Mouse (Mus musculus): ENCODE measurements around the gene Krtap6-2. TPM values are rescaled to one million over a fixed set of nuclear protein-coding genes. Genes with fewer than 3 reads are reported as not detected.

Krtap6-2 gene
- not detected in 2 replicates for total RNA-seq (2017)

DNA sequence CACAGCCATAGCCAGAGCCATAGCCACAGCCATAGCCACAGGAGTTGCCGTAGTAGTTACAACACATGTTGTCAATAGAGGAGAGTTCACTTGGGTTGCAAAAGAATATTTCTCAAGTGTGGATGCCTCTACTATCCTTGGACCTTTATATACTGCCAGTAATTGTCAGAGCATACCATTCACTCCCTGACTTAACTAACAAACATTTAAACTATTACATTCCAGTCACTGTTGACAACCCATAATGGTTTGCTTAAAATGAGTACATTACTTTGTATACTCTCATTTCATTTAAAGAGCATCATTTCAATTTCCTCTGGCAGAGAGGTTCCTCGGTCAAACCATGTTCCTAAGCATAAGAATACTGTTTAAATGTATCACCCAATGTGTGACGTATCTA lies at the start of gene Krtap6-2:
Gene Krtap6-2, minus strand, starts transcription at position 101 of the 400 bp plus-strand sequence.
- ATAC-seq (replicated peaks in 1 of 2; ENCODE audit: insufficient read depth in 1 of 2, low FRiP score in 2 of 2, low TSS enrichment in 1 of 2, low read depth in 1 of 2, poor library complexity in 2 of 2, severe bottlenecking in 2 of 2) = no peak

DNA sequence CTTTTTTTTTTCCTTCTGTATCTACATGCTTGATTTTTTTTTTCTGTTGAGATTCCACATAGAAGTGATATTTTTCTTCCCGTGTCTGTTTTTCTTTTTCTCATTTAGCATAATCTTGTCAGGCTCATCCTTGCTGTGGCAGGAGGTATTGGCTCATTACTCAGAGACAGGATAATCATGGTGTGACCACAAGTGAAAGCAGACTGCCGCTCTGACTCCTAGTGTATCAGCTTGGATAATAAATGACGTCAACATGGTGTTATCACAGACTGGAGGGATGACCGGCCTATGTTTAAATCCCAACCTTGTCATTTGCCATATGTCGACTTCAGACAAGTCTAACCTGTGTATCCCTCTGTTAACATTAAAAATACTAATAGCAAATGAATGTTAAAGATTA lies 41.3 kb upstream of the Krtap6-2 start:
- no peak for ATAC-seq (replicated peaks in 1 of 2; ENCODE audit: insufficient read depth in 1 of 2, low FRiP score in 2 of 2, low TSS enrichment in 1 of 2, low read depth in 1 of 2, poor library complexity in 2 of 2, severe bottlenecking in 2 of 2)

DNA sequence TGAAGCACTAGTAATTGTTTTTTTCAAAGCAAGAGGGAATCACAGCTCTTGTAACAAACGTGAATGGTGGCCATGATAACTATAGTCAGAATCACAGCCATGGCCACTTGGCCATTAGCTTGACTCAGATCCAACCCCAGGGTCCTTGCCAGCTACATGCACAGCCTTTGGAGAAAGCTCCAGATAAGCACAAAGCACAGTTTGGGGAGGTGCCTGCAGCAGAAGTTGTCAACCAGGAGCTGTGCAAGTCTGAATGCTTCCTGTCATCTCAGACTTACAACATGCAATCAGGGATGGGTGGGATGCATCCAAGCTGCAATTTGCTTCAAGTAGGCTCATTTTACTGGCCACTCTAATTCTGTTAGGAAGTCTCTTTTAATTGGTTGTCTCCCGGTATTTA lies 9.7 kb upstream of the Krtap6-2 start:
- ATAC-seq (replicated peaks in 1 of 2; ENCODE audit: insufficient read depth in 1 of 2, low FRiP score in 2 of 2, low TSS enrichment in 1 of 2, low read depth in 1 of 2, poor library complexity in 2 of 2, severe bottlenecking in 2 of 2) = no peak

DNA sequence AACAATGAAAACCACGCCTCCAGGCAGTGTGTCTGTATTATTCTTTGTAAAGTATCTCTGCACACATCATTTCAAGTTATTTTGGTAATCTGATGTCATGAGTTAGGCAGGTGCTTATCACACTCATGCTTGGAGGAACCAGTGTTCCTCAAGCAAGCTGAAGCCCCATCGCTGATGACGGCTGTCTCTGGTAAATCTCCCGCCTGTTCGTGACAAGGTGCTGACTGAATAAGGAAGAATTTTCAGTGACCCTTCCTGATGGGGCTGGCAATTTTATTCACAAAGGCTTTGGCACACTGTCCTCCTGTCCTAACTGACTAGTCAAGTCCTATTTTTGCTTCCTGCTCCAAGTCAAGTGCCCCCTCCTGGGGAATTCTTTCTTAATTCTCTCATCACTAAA lies 5.4 kb upstream of the Krtap6-2 start:
- ATAC-seq (replicated peaks in 1 of 2; ENCODE audit: insufficient read depth in 1 of 2, low FRiP score in 2 of 2, low TSS enrichment in 1 of 2, low read depth in 1 of 2, poor library complexity in 2 of 2, severe bottlenecking in 2 of 2) = no peak

DNA sequence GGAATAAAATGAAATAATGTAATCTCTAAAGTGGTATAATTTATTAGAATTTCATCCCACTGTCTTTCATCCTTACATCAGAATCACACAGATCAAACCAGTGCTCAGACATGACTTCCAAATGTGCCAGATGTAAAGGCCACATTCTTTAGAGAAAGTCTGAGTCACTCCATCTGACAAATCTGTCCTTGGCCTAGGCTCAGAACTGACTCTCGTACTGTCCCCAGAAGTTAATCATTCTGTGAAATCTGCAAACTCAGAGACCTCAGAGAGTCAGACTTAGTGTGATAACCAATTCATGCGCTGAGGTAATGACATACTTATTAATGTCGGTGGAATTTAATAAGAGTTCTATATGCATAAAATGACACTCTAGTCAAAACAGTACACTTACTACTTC lies 3.6 kb downstream of the Krtap6-2 start:
- no peak for ATAC-seq (replicated peaks in 1 of 2; ENCODE audit: insufficient read depth in 1 of 2, low FRiP score in 2 of 2, low TSS enrichment in 1 of 2, low read depth in 1 of 2, poor library complexity in 2 of 2, severe bottlenecking in 2 of 2)

DNA sequence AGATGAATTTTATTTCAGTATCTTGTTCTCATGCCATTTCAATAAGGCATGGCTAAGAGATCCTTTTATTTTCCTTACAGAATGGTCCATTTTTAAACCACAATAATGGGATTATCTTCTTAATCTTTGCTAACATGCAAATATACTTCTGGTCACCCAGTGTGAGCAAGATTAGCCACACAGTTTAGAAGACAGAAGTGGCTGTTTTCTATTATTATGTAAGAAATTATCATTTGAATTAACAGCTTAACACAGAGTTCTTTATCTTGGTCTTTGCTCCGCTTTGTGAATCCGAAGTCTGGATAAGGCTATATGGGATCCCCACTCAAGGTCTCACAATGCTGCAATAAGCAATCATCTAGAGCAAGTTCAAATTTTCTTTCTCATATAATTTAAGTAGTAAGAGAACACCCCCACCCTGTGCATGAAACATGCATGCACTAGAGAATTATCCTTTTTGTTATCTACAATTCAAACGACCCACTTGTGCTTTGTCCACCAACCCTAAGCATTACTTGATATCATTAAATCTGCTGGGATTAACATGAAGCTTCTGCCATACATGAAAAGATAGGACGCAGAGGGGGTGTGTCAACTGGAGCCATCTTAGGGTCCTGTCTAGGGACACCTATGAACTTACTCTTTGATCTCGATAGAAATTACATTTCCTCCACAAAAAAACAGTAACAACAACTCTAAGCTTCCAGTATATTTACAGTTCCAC lies 9.4 kb downstream of the Krtap6-2 start:
- ATAC-seq (replicated peaks in 1 of 2; ENCODE audit: insufficient read depth in 1 of 2, low FRiP score in 2 of 2, low TSS enrichment in 1 of 2, low read depth in 1 of 2, poor library complexity in 2 of 2, severe bottlenecking in 2 of 2) = no peak

DNA sequence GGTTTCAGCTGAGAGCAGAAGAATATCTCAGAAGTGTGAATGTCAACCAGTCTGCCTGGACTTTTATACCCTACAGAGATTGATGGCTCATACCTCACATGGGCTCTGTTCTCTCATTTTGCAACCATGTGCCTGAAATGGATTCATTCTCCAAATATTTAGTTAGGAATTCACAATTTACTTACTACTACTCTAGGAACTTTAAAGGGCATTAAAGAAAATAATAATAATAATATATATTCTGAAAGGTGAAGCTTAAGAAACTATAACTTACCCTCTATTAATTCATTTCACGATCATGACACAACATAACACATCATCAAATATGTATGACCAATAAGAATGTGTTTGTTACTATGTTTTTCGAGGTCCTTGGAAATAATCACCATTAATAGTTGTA lies 16.1 kb downstream of the Krtap6-2 start, which contains the start of gene Krtap21-1:
Gene Krtap21-1, minus strand, starts transcription at position 101 of the 400 bp plus-strand sequence.
- ATAC-seq (replicated peaks in 1 of 2; ENCODE audit: insufficient read depth in 1 of 2, low FRiP score in 2 of 2, low TSS enrichment in 1 of 2, low read depth in 1 of 2, poor library complexity in 2 of 2, severe bottlenecking in 2 of 2) = no peak

DNA sequence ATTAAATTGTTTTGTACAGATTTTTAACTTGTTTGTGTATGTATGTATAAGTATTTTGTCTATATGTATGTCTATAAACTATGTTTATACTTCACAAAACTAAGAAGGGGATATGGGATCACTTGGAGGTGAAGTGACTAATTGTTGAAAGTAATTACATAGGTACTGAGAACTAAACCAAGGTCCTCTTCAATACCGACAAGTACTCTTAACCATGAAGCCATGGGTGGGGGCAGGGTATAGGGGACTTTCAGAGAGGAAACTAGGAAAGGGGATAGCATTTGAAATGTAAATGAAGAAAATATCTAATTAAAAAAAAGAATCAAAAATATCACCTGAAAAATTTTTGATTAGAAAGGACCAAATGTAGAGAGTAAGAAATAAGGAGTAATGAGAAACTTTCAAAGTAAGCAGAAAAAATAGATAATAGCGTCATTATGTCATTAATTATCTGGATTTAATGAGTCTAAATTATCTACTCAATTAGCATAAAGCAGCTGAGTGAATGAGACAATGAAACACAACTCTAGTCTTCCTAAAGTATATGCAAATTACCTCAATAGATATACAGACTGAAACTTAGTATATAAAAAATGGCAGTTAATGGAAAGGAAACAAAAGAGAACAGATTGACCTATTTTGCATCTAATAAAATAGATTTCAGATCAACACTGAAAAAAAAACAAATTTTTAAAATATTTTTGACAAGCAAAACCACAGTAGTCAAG lies 47.0 kb downstream of the Krtap6-2 start:
- ATAC-seq (replicated peaks in 1 of 2; ENCODE audit: insufficient read depth in 1 of 2, low FRiP score in 2 of 2, low TSS enrichment in 1 of 2, low read depth in 1 of 2, poor library complexity in 2 of 2, severe bottlenecking in 2 of 2) = no peak

Other genes starting within 250 kb of the Krtap6-2 start
- not detected in 2 replicates for gene 1110057P08Rik, start 245.4 kb downstream of the Krtap6-2 start, total RNA-seq (2017)
- not detected in 2 replicates for gene Krtap20-2, start 214.2 kb downstream of the Krtap6-2 start, total RNA-seq (2017)
- gene Krtap21-1, start 16.2 kb downstream of the Krtap6-2 start, total RNA-seq (2017) = not detected in 2 replicates
- not detected in 2 replicates for gene Krtap8-1, start 67.8 kb upstream of the Krtap6-2 start, total RNA-seq (2017)
- not detected in 2 replicates for gene Krtap7-1, start 88.2 kb upstream of the Krtap6-2 start, total RNA-seq (2017)
- not detected in 2 replicates for gene Krtap11-1, start 151.1 kb upstream of the Krtap6-2 start, total RNA-seq (2017)